Mouse (Mus musculus): ENCODE results near the gene Fxr1.

DNA sequence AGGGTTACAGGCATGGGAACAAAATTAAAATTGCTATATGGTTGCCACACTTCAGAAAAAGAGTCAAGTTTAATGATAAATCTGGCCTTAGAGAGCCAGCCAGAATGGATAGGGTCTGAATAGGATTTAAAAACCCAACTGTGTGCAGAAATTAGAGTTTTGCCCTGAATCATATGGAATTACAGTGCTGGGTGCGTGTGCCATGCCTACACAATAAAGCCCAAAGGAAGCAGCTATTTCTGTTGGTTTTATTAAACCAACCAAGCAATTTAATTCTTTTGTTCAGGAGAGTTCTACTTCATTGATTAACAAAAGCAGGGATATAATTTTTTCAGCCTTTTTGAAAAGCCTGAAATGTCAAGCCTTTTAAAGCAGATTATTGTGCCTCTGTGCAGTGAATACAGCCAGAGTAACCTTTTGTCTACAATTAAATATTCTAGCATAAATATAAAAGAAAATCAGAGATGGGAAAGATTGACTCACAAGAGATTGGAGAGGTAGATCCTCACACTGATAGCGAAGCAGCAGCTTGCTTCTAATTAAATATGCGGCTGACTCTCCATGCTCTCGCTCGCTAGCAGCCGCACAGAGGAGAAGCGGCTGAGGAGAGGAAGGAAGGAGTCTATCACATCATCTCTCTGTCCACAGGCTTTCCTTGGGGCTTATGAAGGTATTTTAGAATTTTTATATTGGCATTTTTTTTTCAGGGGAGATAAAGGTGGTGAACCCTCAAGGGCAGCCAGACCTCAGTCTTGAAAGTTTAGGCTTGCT is 84.3 kb downstream of the Fxr1 start:
- TF ChIP-seq ZNF384 (IDR thresholded peaks at IDR 0.05; ENCODE audit: low read depth, low read length) (no peak), CHD2 (IDR thresholded peaks at IDR 0.05; ENCODE audit: low read depth, low read length) (no peak), HCFC1 (IDR thresholded peaks at IDR 0.05; ENCODE audit: borderline replicate concordance, insufficient read depth, low read length) (no peak), MAFK (IDR thresholded peaks at IDR 0.05; ENCODE audit: insufficient read depth, low read depth, low read length) (no peak)

Measured in ES-E14 (cell line).